Comparison of ENCODE assay signal across 8 mouse cellular contexts in the genomic region with DNA sequence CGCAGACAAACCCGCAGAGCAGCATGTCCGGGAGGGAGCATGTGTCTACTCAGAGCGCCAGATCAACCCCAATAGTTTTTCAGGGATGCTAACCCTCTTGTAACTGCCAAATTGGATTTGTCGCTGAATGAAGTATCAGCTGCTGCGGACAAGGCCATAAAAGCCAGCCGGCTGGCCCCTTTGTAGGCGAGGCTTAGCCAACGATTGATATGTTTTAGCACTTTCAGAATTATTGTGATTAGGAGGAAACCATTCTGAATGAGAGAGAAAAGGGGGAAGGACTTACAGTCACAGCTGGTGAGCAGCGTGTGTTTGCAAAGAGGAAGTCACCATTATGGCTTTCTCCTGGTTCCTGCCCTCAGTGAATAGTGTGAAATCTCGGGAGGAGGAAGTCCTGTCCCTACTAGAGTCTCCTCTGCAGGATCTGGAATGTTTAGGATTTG.
DNase-seq lines count a peak whose midpoint lies in the region; ATAC-seq and TF ChIP-seq lines count a peak whose summit lies in the region.

No protein-coding gene starts in this region.

- intact Hi-C loops in gastrocnemius, adult 2 months (cut with DNase I): no loop called here
- intact Hi-C loops in gastrocnemius, postnatal 36 days (cut with DNase I): loop anchor here (5.0 kb wide), 1 partner anchor 42 kb away; no protein-coding TSS in a partner anchor

- no peak for DNase-seq in gastrocnemius, adult 2 months
- no peak for DNase-seq in gastrocnemius, postnatal 36 days
- peak; percentile 63 for DNase-seq in midbrain, embryonic 10.5 days (ENCODE audit: low spot score)
- DNase-seq in right cerebral cortex, postnatal 4 days: no peak
- DNase-seq in adrenal gland, postnatal 4 days (ENCODE audit: low spot score in 2 of 2): no peak
- no peak for DNase-seq in cerebellum, adult 8-10 months

- peak overlapping the region; percentile 28 for H3K4me3 ChIP-seq in gastrocnemius, adult 2 months
- H3K4me3 ChIP-seq in heart, embryonic 16.5 days (ENCODE audit: low read length): no peak overlapping the region
- peak overlapping the region; percentile 35 for H3K4me3 ChIP-seq in midbrain, embryonic 10.5 days

- H3K27ac ChIP-seq in gastrocnemius, adult 2 months: peak overlapping the region; percentile 85
- H3K27ac ChIP-seq in heart, embryonic 16.5 days (ENCODE audit: low read length): peak overlapping the region; percentile 97
- peak overlapping the region; percentile 80 for H3K27ac ChIP-seq in midbrain, embryonic 10.5 days (replicated peaks)

- no peaks in the 10 kb centered on the region for H3K36me3 ChIP-seq in heart, embryonic 16.5 days (ENCODE audit: control insufficient read depth, insufficient read depth)
- no peaks in the 10 kb centered on the region for H3K36me3 ChIP-seq in midbrain, embryonic 10.5 days

- no peak for TF ChIP-seq CTCF in gastrocnemius, adult 2 months (IDR thresholded peaks at IDR 0.05)

- peak; percentile 72 for ATAC-seq in common myeloid progenitor, adult 5-6 weeks (replicated peaks; ENCODE audit: low read depth, poor library complexity, severe bottlenecking)
- no peak for ATAC-seq in heart, embryonic 16.5 days (replicated peaks; ENCODE audit: extremely low read depth, insufficient read depth, low FRiP score)

- no peaks in the 10 kb centered on the region for H3K9me3 ChIP-seq in heart, embryonic 16.5 days (replicated peaks; ENCODE audit: control insufficient read depth, low read length)
- H3K9me3 ChIP-seq in midbrain, embryonic 10.5 days (replicated peaks): no peaks in the 10 kb centered on the region

- peaks cover 65% of the 10 kb centered on the region for H3K4me1 ChIP-seq in heart, embryonic 16.5 days (ENCODE audit: control insufficient read depth, insufficient read depth, low read length)
- H3K4me1 ChIP-seq in midbrain, embryonic 10.5 days: peaks cover 91% of the 10 kb centered on the region

- WGBS in heart, embryonic 16.5 days: 17% methylated on average over 11 of the region's 11 CpGs
- 7% methylated on average over 11 of the region's 11 CpGs for WGBS in midbrain, embryonic 10.5 days

- H3K4me2 ChIP-seq in heart, embryonic 16.5 days (ENCODE audit: low read depth, low read length): peak overlapping the region; percentile 54

- H3K27me3 ChIP-seq in heart, embryonic 16.5 days (ENCODE audit: control insufficient read depth, insufficient read depth, low read length): no peaks in the 10 kb centered on the region
- peaks cover 13% of the 10 kb centered on the region; the same call in 1 of the 2 replicates for H3K27me3 ChIP-seq in midbrain, embryonic 10.5 days (ENCODE audit: low read depth, poor library complexity, severe bottlenecking)

- peak overlapping the region; percentile 59 for H3K9ac ChIP-seq in heart, embryonic 16.5 days (ENCODE audit: low read length)
